8 mouse cellular contexts compared by ENCODE assay signal in the genomic region with DNA sequence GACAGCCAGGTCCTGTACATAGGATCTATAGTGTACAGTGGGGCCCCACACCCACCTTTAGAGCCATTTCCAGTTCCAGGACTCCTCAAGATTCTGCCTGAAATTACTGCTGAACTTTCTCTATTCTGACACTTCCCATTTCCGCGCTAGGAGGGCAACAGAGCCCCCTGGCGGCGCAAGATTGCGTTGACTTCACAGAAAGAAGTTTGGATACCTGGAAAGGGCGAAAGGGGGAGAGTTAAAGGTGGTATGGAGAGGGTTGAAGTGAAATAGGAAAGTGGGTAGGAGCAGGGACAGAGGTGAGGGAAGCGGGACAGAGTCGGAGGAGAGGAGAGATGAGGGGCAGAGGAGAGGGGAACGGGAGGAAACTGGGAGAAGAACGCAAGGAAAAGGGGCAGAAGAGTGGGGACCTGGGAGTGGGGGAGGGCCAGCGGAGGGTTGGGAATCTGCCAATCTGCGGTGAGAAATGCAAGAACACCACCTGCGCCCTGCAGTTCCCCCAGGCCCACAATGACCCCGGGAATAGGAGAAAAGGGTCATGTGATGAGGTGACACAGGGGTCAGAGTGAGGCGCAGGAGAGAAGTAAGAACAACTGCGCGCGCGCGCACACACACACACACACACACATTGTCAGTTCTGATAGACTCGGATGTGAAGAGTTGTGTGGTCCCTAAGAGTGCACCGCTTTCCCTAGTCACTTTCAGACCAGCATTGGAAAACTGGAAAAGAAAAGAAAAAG.
DNase-seq lines count a peak whose midpoint lies in the region; ATAC-seq and TF ChIP-seq lines count a peak whose summit lies in the region.

No protein-coding gene starts in this region.

- H3K27me3 ChIP-seq in thymus, adult 2 months (ENCODE audit: control insufficient read depth, insufficient read depth, low read length) = no peaks in the 10 kb centered on the region
- H3K27me3 ChIP-seq in intestine, embryonic 14.5 days (replicated peaks; ENCODE audit: control insufficient read depth, insufficient read depth, low read length) = peaks cover 3% of the 10 kb centered on the region; the same call in 1 of the 2 replicates
- H3K27me3 ChIP-seq in liver, adult 2 months (ENCODE audit: control insufficient read depth, insufficient read depth, low read length) = 0 out of 2 replicates have a peak, but pooled peaks cover 2% of the 10 kb centered on the region
- no peaks in the 10 kb centered on the region for H3K27me3 ChIP-seq in neural tube, embryonic 11.5 days (ENCODE audit: control insufficient read depth, insufficient read depth, low read length)

- H3K4me3 ChIP-seq in thymus, adult 2 months (ENCODE audit: control insufficient read depth, insufficient read depth, low read length) = no peak overlapping the region
- no peak overlapping the region for H3K4me3 ChIP-seq in intestine, embryonic 14.5 days (ENCODE audit: low read depth, low read length)
- H3K4me3 ChIP-seq in liver, adult 2 months (ENCODE audit: insufficient read depth, low read depth, low read length) = no peak overlapping the region
- no peak overlapping the region for H3K4me3 ChIP-seq in neural tube, embryonic 11.5 days (ENCODE audit: low read depth, low read length)

- no peaks in the 10 kb centered on the region for H3K79me2 ChIP-seq in liver, adult 2 months (ENCODE audit: control insufficient read depth, insufficient read depth, low read length)

- 10% methylated on average over 22 of the region's 22 CpGs for WGBS in thymus, adult 2 months
- WGBS in intestine, embryonic 14.5 days = 4% methylated on average over 22 of the region's 22 CpGs
- 11% methylated on average over 22 of the region's 22 CpGs for WGBS in liver, adult 2 months
- 7% methylated on average over 22 of the region's 22 CpGs for WGBS in neural tube, embryonic 11.5 days

- H3K4me2 ChIP-seq in intestine, embryonic 14.5 days (ENCODE audit: low read length) = peak overlapping the region; percentile 18; the same call in 1 of the 2 replicates
- H3K4me2 ChIP-seq in neural tube, embryonic 11.5 days (ENCODE audit: low read depth) = peak overlapping the region; percentile 22

- no peaks in the 10 kb centered on the region for H3K4me1 ChIP-seq in thymus, adult 2 months (replicated peaks; ENCODE audit: control insufficient read depth, insufficient read depth, low read length)
- no peaks in the 10 kb centered on the region for H3K4me1 ChIP-seq in intestine, embryonic 14.5 days (replicated peaks; ENCODE audit: control insufficient read depth, insufficient read depth, low read length)
- H3K4me1 ChIP-seq in liver, adult 2 months (ENCODE audit: control insufficient read depth, insufficient read depth, low read length) = no peaks in the 10 kb centered on the region
- no peaks in the 10 kb centered on the region for H3K4me1 ChIP-seq in neural tube, embryonic 11.5 days (ENCODE audit: control insufficient read depth, insufficient read depth, low read length)

- DNase-seq in thymus, adult 2 months = peak; percentile 56
- DNase-seq in thymus, adult 18-20 months = no peak
- peak; percentile 51 for DNase-seq in cerebellum, adult 9-11 months
- peak; percentile 46 to 57 for DNase-seq in frontal cortex, postnatal 25 days (ENCODE audit: low spot score in 2 of 2)
- peak; percentile 76 for DNase-seq in intestine, embryonic 14.5 days (ENCODE audit: low spot score)
- DNase-seq in liver, adult 2 months (ENCODE audit: extremely low read depth, low read depth, low spot score) = no peak
- peak; percentile 70 for DNase-seq in neural tube, embryonic 11.5 days (ENCODE audit: low spot score)
- DNase-seq in thymus, postnatal 36 days = peak; percentile 18 to 47

- no peak overlapping the region for H3K27ac ChIP-seq in thymus, adult 2 months (ENCODE audit: control insufficient read depth, insufficient read depth, low read length)
- H3K27ac ChIP-seq in intestine, embryonic 14.5 days (ENCODE audit: low read depth) = no peak overlapping the region
- H3K27ac ChIP-seq in liver, adult 2 months (replicated peaks; ENCODE audit: insufficient read depth, low read depth, low read length) = no peak overlapping the region
- no peak overlapping the region for H3K27ac ChIP-seq in neural tube, embryonic 11.5 days (ENCODE audit: low read depth, low read length)

- no peaks in the 10 kb centered on the region for H3K36me3 ChIP-seq in thymus, adult 2 months (ENCODE audit: control insufficient read depth, insufficient read depth, low read length)
- no peaks in the 10 kb centered on the region for H3K36me3 ChIP-seq in intestine, embryonic 14.5 days (ENCODE audit: control insufficient read depth, insufficient read depth, low read length)
- H3K36me3 ChIP-seq in liver, adult 2 months (ENCODE audit: control insufficient read depth, insufficient read depth, low read length) = no peaks in the 10 kb centered on the region
- no peaks in the 10 kb centered on the region for H3K36me3 ChIP-seq in neural tube, embryonic 11.5 days (ENCODE audit: control insufficient read depth, insufficient read depth, low read length)

- ATAC-seq in intestine, embryonic 14.5 days (replicated peaks; ENCODE audit: low FRiP score, low TSS enrichment, low read depth) = no peak
- ATAC-seq in neural tube, embryonic 11.5 days (ENCODE audit: insufficient read depth, low FRiP score, low TSS enrichment) = no peak

- no peak for TF ChIP-seq POLR2A in thymus, adult 2 months (IDR thresholded peaks at IDR 0.05; ENCODE audit: control insufficient read depth, extremely low read depth, insufficient read depth, low read length, poor library complexity)
- TF ChIP-seq POLR2A in liver, adult 2 months (IDR thresholded peaks at IDR 0.05; ENCODE audit: extremely low read depth, insufficient read depth, low read length) = no peak

- no peak; the same call in 1 of the 2 replicates for TF ChIP-seq CTCF in thymus, adult 2 months (IDR thresholded peaks at IDR 0.05; ENCODE audit: borderline replicate concordance, control insufficient read depth, extremely low read depth, insufficient read depth, low read length, poor library complexity)
- TF ChIP-seq CTCF in liver, adult 2 months (IDR thresholded peaks at IDR 0.05; ENCODE audit: low read depth, low read length) = peak; percentile 79

- H3K9ac ChIP-seq in intestine, embryonic 14.5 days (ENCODE audit: low read length) = no peak overlapping the region
- H3K9ac ChIP-seq in liver, adult 2 months (ENCODE audit: low read depth, low read length) = no peak overlapping the region
- H3K9ac ChIP-seq in neural tube, embryonic 11.5 days (ENCODE audit: low read length) = no peak overlapping the region

- H3K9me3 ChIP-seq in intestine, embryonic 14.5 days (ENCODE audit: control insufficient read depth, low read length) = no peaks in the 10 kb centered on the region
- no peaks in the 10 kb centered on the region for H3K9me3 ChIP-seq in neural tube, embryonic 11.5 days (ENCODE audit: control insufficient read depth, low read length)

Comparison
In these comparisons a context has a peak if more than half of its experiments do, and no peak if none do; other contexts are left out.
1. DNase-seq: peak in thymus, adult 2 months (single experiment), cerebellum, adult 9-11 months (single experiment), frontal cortex, postnatal 25 days (2 of 2), intestine, embryonic 14.5 days (single experiment), neural tube, embryonic 11.5 days (single experiment) and thymus, postnatal 36 days (2 of 2); none in thymus, adult 18-20 months (0 of 2) and liver, adult 2 months (single experiment).